Comparison of ENCODE assay signal across 8 mouse cellular contexts in the genomic region with DNA sequence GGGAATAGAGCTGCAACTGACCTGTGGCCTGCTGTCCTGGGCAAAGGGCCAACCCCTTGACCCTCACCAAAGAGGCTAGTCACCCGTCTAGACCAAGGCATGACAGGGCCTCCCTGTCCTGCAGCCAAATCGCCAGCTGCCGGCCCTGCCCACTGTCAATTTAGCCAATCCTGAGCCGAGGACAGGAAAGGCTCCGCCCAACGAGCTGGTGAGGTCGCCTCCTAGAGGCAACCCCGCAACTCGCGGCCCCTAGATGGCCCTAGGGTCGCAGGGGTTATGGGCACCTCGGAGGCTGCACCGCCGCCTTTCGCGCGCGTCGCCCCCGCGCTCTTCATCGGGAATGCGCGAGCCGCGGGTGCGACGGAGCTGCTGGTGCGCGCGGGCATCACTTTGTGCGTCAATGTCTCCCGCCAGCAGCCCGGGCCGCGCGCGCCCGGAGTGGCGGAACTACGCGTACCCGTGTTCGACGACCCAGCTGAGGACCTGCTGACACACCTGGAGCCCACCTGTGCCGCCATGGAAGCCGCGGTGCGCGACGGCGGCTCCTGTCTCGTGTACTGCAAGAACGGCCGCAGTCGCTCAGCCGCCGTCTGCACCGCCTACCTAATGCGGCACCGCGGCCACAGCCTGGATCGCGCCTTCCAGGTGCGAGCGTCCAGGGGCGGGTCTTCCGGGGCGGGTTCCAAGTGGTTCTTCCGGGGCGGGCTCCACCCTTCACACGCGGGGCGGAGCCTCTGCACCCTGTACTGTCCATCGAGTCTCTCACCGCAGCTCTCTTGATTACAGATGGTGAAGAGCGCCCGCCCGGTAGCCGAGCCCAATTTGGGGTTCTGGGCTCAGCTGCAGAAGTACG. TPM values are rescaled to one million over a fixed set of nuclear protein-coding genes. Genes with fewer than 3 reads are reported as not detected.
DNase-seq lines count a peak whose midpoint lies in the region; ATAC-seq and TF ChIP-seq lines count a peak whose summit lies in the region.

TSS of gene Dusp28 (plus strand) at position 203 of the 853 bp plus-strand sequence.

- peak within 1 kb of the TSS; percentile 77 for H3K4me2 ChIP-seq in heart, embryonic 12.5 days
- peak within 1 kb of the TSS; percentile 89 for H3K4me2 ChIP-seq in kidney, postnatal 0 days (ENCODE audit: low read length)
- peak within 1 kb of the TSS; percentile 86 for H3K4me2 ChIP-seq in liver, embryonic 11.5 days

- peak within 1 kb of the TSS; percentile 71 for H3K9ac ChIP-seq in heart, embryonic 12.5 days
- H3K9ac ChIP-seq in kidney, postnatal 0 days (ENCODE audit: low read depth, low read length) = peak within 1 kb of the TSS; percentile 69
- H3K9ac ChIP-seq in liver, embryonic 11.5 days (ENCODE audit: low read depth, low read length) = peak within 1 kb of the TSS; percentile 81

- H3K4me1 ChIP-seq in brown adipose tissue, adult 24 weeks (ENCODE audit: control insufficient read depth, insufficient read depth, insufficient read length, low read length) = peaks cover 19% of the 10 kb centered on the region
- peaks cover 32% of the 10 kb centered on the region for H3K4me1 ChIP-seq in heart, embryonic 12.5 days (replicated peaks)
- H3K4me1 ChIP-seq in kidney, postnatal 0 days (replicated peaks; ENCODE audit: insufficient read depth, low read length) = peaks cover 20% of the 10 kb centered on the region
- H3K4me1 ChIP-seq in liver, embryonic 11.5 days (replicated peaks; ENCODE audit: control insufficient read depth, insufficient read depth, low read length) = peaks cover 25% of the 10 kb centered on the region

- peak; percentile 71 for TF ChIP-seq CTCF in kidney, postnatal 0 days (IDR thresholded peaks at IDR 0.05; ENCODE audit: low read depth)

- H3K4me3 ChIP-seq in brown adipose tissue, adult 24 weeks (ENCODE audit: insufficient read depth, low read depth, low read length) = peak within 1 kb of the TSS; percentile 97
- peak within 1 kb of the TSS; percentile 74 for H3K4me3 ChIP-seq in heart, embryonic 12.5 days
- peak within 1 kb of the TSS; percentile 80 for H3K4me3 ChIP-seq in kidney, postnatal 0 days (replicated peaks; ENCODE audit: low read depth, low read length)
- H3K4me3 ChIP-seq in liver, embryonic 11.5 days (ENCODE audit: low read depth, low read length) = peak within 1 kb of the TSS; percentile 83

- ATAC-seq in CD4-positive, CD25-positive, alpha-beta regulatory T cell, adult 4 months = peak; percentile 72
- peak; percentile 78 for ATAC-seq in erythroid progenitor cell, adult 5-6 weeks (replicated peaks; ENCODE audit: low FRiP score, poor library complexity, severe bottlenecking)
- peak; percentile 91 for ATAC-seq in heart, embryonic 12.5 days (ENCODE audit: insufficient number of reproducible peaks, low FRiP score)
- ATAC-seq in kidney, postnatal 0 days (replicated peaks; ENCODE audit: low FRiP score, low read depth) = peak; percentile 90
- ATAC-seq in liver, embryonic 11.5 days (replicated peaks; ENCODE audit: low FRiP score) = peak; percentile 88

- no peaks in the 10 kb centered on the region for H3K9me3 ChIP-seq in heart, embryonic 12.5 days (replicated peaks)
- H3K9me3 ChIP-seq in kidney, postnatal 0 days (replicated peaks; ENCODE audit: low read length) = no peaks in the 10 kb centered on the region
- H3K9me3 ChIP-seq in liver, embryonic 11.5 days (ENCODE audit: control insufficient read depth, low read length) = no peaks in the 10 kb centered on the region

- DNase-seq in kidney, postnatal 0 days (ENCODE audit: low spot score) = peak; percentile 94
- peak; percentile 86 for DNase-seq in liver, embryonic 11.5 days (ENCODE audit: low spot score)
- peak; percentile 88 for DNase-seq in naive thymus-derived CD4-positive, alpha-beta T cell, adult 2 months (ENCODE audit: low read depth)
- DNase-seq in splenic B cell, adult 2 months (ENCODE audit: low read depth, low spot score) = peak; percentile 89

- H3K27ac ChIP-seq in brown adipose tissue, adult 24 weeks (replicated peaks; ENCODE audit: low read depth, low read length) = peak within 1 kb of the TSS; percentile 58
- H3K27ac ChIP-seq in heart, embryonic 12.5 days (ENCODE audit: poor library complexity, severe bottlenecking) = peak within 1 kb of the TSS; percentile 74
- H3K27ac ChIP-seq in kidney, postnatal 0 days = peak within 1 kb of the TSS; percentile 95
- peak within 1 kb of the TSS; percentile 87 for H3K27ac ChIP-seq in liver, embryonic 11.5 days (ENCODE audit: low read depth, low read length)

- peaks cover 11% of the 10 kb centered on the region for H3K27me3 ChIP-seq in heart, embryonic 12.5 days (replicated peaks)
- H3K27me3 ChIP-seq in kidney, postnatal 0 days (ENCODE audit: insufficient read depth, low read length) = no peaks in the 10 kb centered on the region
- H3K27me3 ChIP-seq in liver, embryonic 11.5 days (replicated peaks; ENCODE audit: control insufficient read depth, insufficient read depth, low read length) = peaks cover 9% of the 10 kb centered on the region
- H3K27me3 ChIP-seq in splenic B cell, adult 2 months (ENCODE audit: control insufficient read depth, insufficient read depth, low read length, poor library complexity, severe bottlenecking) = no peaks in the 10 kb centered on the region

- under 1% methylated on average over 72 of the region's 81 CpGs for WGBS in heart, embryonic 12.5 days
- under 1% methylated on average over 79 of the region's 81 CpGs for WGBS in kidney, postnatal 0 days
- under 1% methylated on average over 81 of the region's 81 CpGs for WGBS in liver, embryonic 11.5 days

- no peaks in the 10 kb centered on the region for H3K36me3 ChIP-seq in heart, embryonic 12.5 days
- no peaks in the 10 kb centered on the region for H3K36me3 ChIP-seq in kidney, postnatal 0 days (ENCODE audit: insufficient read depth, low read length)
- no peaks in the 10 kb centered on the region for H3K36me3 ChIP-seq in liver, embryonic 11.5 days (ENCODE audit: control insufficient read depth, insufficient read depth, low read length)
- H3K36me3 ChIP-seq in splenic B cell, adult 2 months (ENCODE audit: control insufficient read depth, insufficient read depth, low read length, poor library complexity, severe bottlenecking) = no peaks in the 10 kb centered on the region

RNA-seq across cellular contexts. Expression of gene Dusp28, which starts in this region (rescaled TPM):
- 1 to 10 TPM; 4.2 to 4.4 TPM for polyA plus RNA-seq in CD4-positive, CD25-positive, alpha-beta regulatory T cell, adult 4 months (2017; shearing (Covaris generic))
- polyA plus RNA-seq in brown adipose tissue, adult 24 weeks (2012; ENCODE audit: insufficient read depth, insufficient read length, missing spikeins) = 25.5 and 29.2 TPM in 2 replicates
- total RNA-seq in erythroid progenitor cell, adult 5-6 weeks (2015; ENCODE audit: low replicate concordance) = 6.1 and 8.0 TPM in 2 replicates
- total RNA-seq in erythroid progenitor cell, adult 5-6 weeks (2017; ENCODE audit: low replicate concordance) = 0.26 and 8.5 TPM in 2 replicates
- 10.3 and 11.0 TPM in 2 replicates for polyA plus RNA-seq in heart, embryonic 12.5 days (2016; fragmentation: Nextera tagmentation; extraction: Ambion mirVana)
- 20.4 and 22.3 TPM in 2 replicates for polyA plus RNA-seq in kidney, postnatal 0 days (2015; fragmentation: Nextera tagmentation; extraction: Ambion mirVana)
- polyA plus RNA-seq in liver, embryonic 11.5 days (2014; fragmentation: Nextera tagmentation; extraction: Ambion mirVana) = 8.1 and 10.7 TPM in 2 replicates

Comparison
In these comparisons a context has a peak if more than half of its experiments do, and no peak if none do; other contexts are left out.
1. Peak in every context shown above with its lines: DNase-seq, ATAC-seq, H3K4me3 ChIP-seq and H3K27ac ChIP-seq.